Mouse (Mus musculus) E14TG2a.4 (cell line): ENCODE measurements around the gene Ywhae.

ENCODE experiments used
- CTCF ChIP-seq: conservative IDR thresholded peaks from 2 replicates; pipeline ENCODE4 v1.5.1; 2014; ENCODE audit warnings: low read length
- NANOG ChIP-seq: IDR thresholded peaks from 2 replicates; pipeline ENCODE4 v1.6.1; 2014; ENCODE audit warnings: borderline replicate concordance, low read length, mixed read lengths

DNA sequence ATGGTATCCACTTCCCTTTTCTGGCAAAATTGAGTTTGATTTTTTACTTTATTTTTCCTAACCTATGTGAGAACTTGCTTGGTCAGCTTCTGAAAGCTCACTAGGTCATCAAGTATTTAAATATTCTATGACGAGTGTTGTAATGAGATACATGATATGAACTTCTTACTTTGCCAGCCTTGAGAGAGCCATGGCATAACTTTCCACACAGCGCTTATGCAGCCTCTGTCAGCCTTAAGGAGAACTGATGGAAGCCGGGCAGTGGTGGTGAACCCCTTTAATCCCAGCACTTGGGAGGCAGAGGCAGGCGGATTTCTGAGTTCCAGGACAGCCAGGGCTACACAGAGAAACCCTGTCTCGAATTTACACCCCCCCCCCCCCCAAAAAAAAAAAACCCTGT, 28.1 kb downstream of the Ywhae start:
- TF ChIP-seq CTCF (no peak), NANOG (no peak)
